Mouse (Mus musculus) embryonic facial prominence, embryonic 10.5 days (tissue): ENCODE results near the gene 1700029H14Rik. TPM values are rescaled to one million over a fixed set of nuclear protein-coding genes. Genes with fewer than 3 reads are reported as not detected.
A peak's percentile ranks its signal among the peaks of the same experiment; 100 is the strongest.

ENCODE experiments used
- DNase-seq: peaks from one replicate; pipeline ENCODE4 v3.0.0-alpha.2; 2017; ENCODE audit warnings: low spot score
- H3K27ac ChIP-seq: fragments of 300-500 bp; sonication (generic); replicated peaks from 2 replicates; pipeline ENCODE4 v1.5.1; 2016; ENCODE audit warnings: mild to moderate bottlenecking
- H3K27me3 ChIP-seq: fragments of 300-500 bp; sonication (generic); replicated peaks from 2 replicates; pipeline ENCODE4 v1.6.1; 2016; ENCODE audit warnings: low read depth, mild to moderate bottlenecking; ENCODE audit not compliant: poor library complexity, severe bottlenecking
- H3K36me3 ChIP-seq: fragments of 300-500 bp; sonication (generic); replicated peaks from 2 replicates; pipeline ENCODE4 v1.6.1; 2016; ENCODE audit warnings: mild to moderate bottlenecking, moderate library complexity
- H3K4me1 ChIP-seq: fragments of 300-500 bp; sonication (generic); 2 replicates; pipeline ENCODE4 v1.6.1; 2016
- H3K4me3 ChIP-seq: fragments of 300-500 bp; sonication (generic); 2 replicates; pipeline ENCODE4 v1.5.1; 2016; ENCODE audit warnings: mild to moderate bottlenecking, moderate library complexity
- H3K9me3 ChIP-seq: fragments of 300-500 bp; sonication (generic); 2 replicates; pipeline ENCODE4 v1.6.1; 2016; ENCODE audit warnings: mild to moderate bottlenecking
- WGBS: fragments of 180-500 bp; shearing (Covaris S2); methylation state at CpG from one replicate; pipeline ENCODE4 v1.1.7; 2016; 5-methylcytosine and 5-hydroxymethylcytosine counted together
- polyA plus RNA-seq: library from polyadenylated mRNA; unstranded; fragments of >200 nt; fragmentation: Nextera tagmentation; extraction: Ambion mirVana; gene quantifications from 2 replicates; pipeline ENCODE4 v1.2.1, GENCODE M21; 2016

The 1700029H14Rik gene
- polyA plus RNA-seq, 1 experiment from 2014 or later: not detected

DNA sequence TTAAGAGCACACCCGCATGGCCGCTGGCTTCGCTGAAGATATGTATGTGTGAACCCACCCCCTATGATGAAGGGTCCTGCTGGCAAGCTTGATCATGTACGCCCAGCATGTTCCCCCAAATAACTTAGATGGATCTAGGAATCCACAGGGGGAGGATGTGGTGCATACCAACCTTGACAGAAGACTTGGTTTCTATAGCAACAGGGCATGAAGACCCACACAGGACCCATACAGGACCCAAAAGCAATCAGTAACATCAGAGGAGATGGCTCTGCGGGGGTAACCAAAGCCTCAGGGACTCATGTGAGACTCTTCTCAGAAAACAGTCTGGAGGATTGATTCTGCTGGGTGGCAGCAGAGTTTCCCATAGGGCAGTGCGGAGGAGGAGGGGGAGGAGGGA, 29.0 kb upstream of the 1700029H14Rik start:
- DNase-seq: no peak
- 83% methylated on average over 6 of the region's 6 CpGs for WGBS
- H3K9me3 ChIP-seq: no peaks in the 10 kb centered on the region

GRCm38 (mm10) chr8:13589071-13589470, 26.8 kb upstream of the 1700029H14Rik start:
- no peak overlapping the region for H3K4me3 ChIP-seq
- no peak overlapping the region for H3K27ac ChIP-seq
- H3K27me3 ChIP-seq: no peaks in the 10 kb centered on the region
- 82% methylated on average over 6 of the region's 6 CpGs for WGBS
- no peaks in the 10 kb centered on the region for H3K9me3 ChIP-seq
- DNase-seq: no peak
- peaks cover 31% of the 10 kb centered on the region for H3K36me3 ChIP-seq
- H3K4me1 ChIP-seq: 0 out of 2 replicates have a peak, but pooled peaks cover 2% of the 10 kb centered on the region

More for the DNA sequence above, 29.0 kb upstream of the 1700029H14Rik start:
- no peak overlapping the region for H3K27ac ChIP-seq
- H3K4me3 ChIP-seq: no peak overlapping the region
- peaks cover 13% of the 10 kb centered on the region for H3K36me3 ChIP-seq
- no peaks in the 10 kb centered on the region for H3K4me1 ChIP-seq
- H3K27me3 ChIP-seq: no peaks in the 10 kb centered on the region

- Histone ChIP-seq H3K27me3 (no peaks in the 10 kb centered on the region), H3K4me3 (no peak overlapping the region), H3K36me3 (peaks cover 71% of the 10 kb centered on the region), H3K27ac (no peak overlapping the region), H3K4me1 (0 out of 2 replicates have a peak, but pooled peaks cover 4% of the 10 kb centered on the region), H3K9me3 (no peaks in the 10 kb centered on the region)
- DNase-seq: no peak
- WGBS: 79% methylated on average over 8 of the region's 8 CpGs
Observed at GRCm38 (mm10) chr8:13584652-13585051, 22.4 kb upstream of the 1700029H14Rik start.

DNA sequence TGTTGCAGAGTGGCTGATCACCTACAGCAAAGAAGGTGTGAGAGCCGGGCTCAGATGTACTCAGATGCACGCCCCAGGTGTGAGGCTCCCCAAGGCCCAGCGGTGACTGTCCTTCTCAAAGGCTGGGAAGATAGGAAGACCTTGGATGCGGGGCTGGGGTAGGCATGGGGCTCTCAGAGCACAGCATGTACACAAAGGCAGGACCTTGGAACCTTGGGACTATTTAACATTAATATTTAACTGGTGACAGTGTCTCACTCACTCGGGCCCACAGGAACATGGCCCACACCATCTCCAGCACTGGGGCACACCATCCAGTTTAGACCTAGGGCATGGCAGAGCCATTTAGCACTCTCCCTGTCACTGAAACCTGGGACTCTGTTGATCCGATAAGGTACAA, 15.6 kb upstream of the 1700029H14Rik start:
- Histone ChIP-seq H3K4me3 (no peak overlapping the region), H3K9me3 (no peaks in the 10 kb centered on the region), H3K4me1 (no peaks in the 10 kb centered on the region), H3K27ac (no peak overlapping the region), H3K27me3 (no peaks in the 10 kb centered on the region), H3K36me3 (peaks cover 83% of the 10 kb centered on the region)
- DNase-seq: no peak
- WGBS: 93% methylated on average over 6 of the region's 6 CpGs

DNA sequence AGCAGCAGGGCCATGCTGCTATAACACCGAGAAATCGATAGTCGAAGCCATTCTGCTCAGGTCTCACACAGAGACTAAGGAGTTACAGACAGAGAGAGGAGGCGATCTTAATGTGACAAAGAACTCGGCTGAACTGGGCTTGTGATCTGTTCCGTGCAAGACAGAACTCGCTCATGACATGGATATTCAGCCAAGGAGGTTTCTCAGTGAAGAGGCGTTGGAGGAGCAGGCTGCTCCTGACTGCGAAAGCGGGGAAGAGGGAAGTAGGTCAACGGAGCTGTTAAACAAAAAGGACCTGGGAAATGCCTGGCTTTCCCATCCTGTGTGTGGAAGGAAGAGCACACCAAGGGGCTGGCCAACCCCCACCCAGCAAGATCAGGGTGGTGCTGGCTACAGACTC, 9.7 kb upstream of the 1700029H14Rik start:
- no peak for DNase-seq
- H3K36me3 ChIP-seq: peaks cover 45% of the 10 kb centered on the region
- no peak overlapping the region for H3K4me3 ChIP-seq
- H3K27me3 ChIP-seq: no peaks in the 10 kb centered on the region
- no peak overlapping the region for H3K27ac ChIP-seq
- WGBS: 88% methylated on average over 11 of the region's 11 CpGs
- H3K4me1 ChIP-seq: 0 out of 2 replicates have a peak, but pooled peaks cover 5% of the 10 kb centered on the region
- H3K9me3 ChIP-seq: no peaks in the 10 kb centered on the region

DNA sequence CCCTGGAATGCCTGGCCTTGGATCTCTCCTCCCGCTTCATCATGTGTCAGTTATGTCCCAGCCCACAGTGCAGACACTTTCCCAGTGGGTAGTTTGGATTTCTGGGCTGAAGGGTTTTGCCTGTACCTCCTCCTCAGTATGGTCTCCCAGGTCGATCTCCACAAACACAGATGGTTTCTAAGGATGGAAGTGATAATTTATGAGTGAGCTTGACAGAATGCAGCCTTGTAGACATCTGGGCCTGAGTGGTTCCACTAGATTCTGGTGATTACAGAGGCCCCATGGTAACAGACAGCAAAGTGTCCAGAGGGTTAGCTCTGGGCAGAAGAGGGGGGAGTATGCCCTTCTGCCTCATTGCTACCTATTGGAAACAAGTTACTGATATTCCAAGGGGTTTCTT, 4.7 kb downstream of the 1700029H14Rik start:
- DNase-seq: no peak
- Histone ChIP-seq H3K9me3 (no peaks in the 10 kb centered on the region), H3K36me3 (no peaks in the 10 kb centered on the region), H3K27me3 (no peaks in the 10 kb centered on the region), H3K27ac (no peak overlapping the region), H3K4me3 (no peak overlapping the region), H3K4me1 (peaks cover 3% of the 10 kb centered on the region)
- 79% methylated on average over 2 of the region's 2 CpGs for WGBS

- Histone ChIP-seq H3K4me1 (peaks cover 9% of the 10 kb centered on the region; the same call in 1 of the 2 replicates), H3K27ac (no peak overlapping the region; the same call in 1 of the 2 replicates), H3K27me3 (no peaks in the 10 kb centered on the region), H3K4me3 (no peak overlapping the region), H3K36me3 (no peaks in the 10 kb centered on the region), H3K9me3 (no peaks in the 10 kb centered on the region)
- no peak for DNase-seq
- 93% methylated on average over 6 of the region's 6 CpGs for WGBS
Observed at GRCm38 (mm10) chr8:13551574-13551830, 10.8 kb downstream of the 1700029H14Rik start.

- Histone ChIP-seq H3K27me3 (no peaks in the 10 kb centered on the region), H3K36me3 (no peaks in the 10 kb centered on the region), H3K27ac (no peak overlapping the region; the same call in 1 of the 2 replicates), H3K9me3 (no peaks in the 10 kb centered on the region), H3K4me1 (peaks cover 9% of the 10 kb centered on the region; the same call in 1 of the 2 replicates), H3K4me3 (no peak overlapping the region)
- 59% methylated on average over 9 of the region's 9 CpGs for whole genome bisulfite sequencing
- peak; percentile 84 for DNase-seq
Observed at GRCm38 (mm10) chr8:13550718-13551573, 11.3 kb downstream of the 1700029H14Rik start.

GRCm38 (mm10) chr8:13548831-13549230, 13.4 kb downstream of the 1700029H14Rik start:
- H3K4me3 ChIP-seq: no peak overlapping the region
- H3K4me1 ChIP-seq: peaks cover 9% of the 10 kb centered on the region; the same call in 1 of the 2 replicates
- H3K27me3 ChIP-seq: no peaks in the 10 kb centered on the region
- peak overlapping the region; percentile 3; the same call in 1 of the 2 replicates for H3K27ac ChIP-seq
- 54% methylated on average over 9 of the region's 9 CpGs for WGBS
- DNase-seq: peak; percentile 36
- peaks cover 6% of the 10 kb centered on the region; the same call in 1 of the 2 replicates for H3K9me3 ChIP-seq
- no peaks in the 10 kb centered on the region for H3K36me3 ChIP-seq

DNA sequence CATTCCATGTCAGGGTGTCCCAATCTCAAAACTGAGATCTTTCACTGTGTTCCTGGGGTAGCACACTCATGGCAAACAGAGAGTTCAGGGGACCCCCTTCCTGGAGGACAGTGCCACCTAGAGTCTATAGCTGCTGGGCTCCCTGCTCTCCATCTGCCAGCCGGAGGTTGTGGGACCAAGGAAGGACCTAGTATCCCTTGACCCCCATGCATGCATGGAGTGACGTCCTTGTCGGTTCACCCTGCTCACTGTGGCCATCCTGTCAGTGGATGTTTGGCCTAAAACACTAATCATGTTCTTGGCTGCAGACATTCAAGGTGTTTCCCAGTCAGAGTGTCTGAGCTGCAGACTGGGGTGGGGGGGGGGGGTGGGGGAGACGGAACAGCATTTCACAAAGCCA, 14.0 kb downstream of the 1700029H14Rik start:
- peaks cover 6% of the 10 kb centered on the region; the same call in 1 of the 2 replicates for H3K9me3 ChIP-seq
- peaks cover 9% of the 10 kb centered on the region; the same call in 1 of the 2 replicates for H3K4me1 ChIP-seq
- H3K36me3 ChIP-seq: no peaks in the 10 kb centered on the region
- H3K27ac ChIP-seq: no peak overlapping the region
- no peak overlapping the region for H3K4me3 ChIP-seq
- DNase-seq: no peak
- 57% methylated on average over 4 of the region's 4 CpGs for WGBS
- H3K27me3 ChIP-seq: no peaks in the 10 kb centered on the region

GRCm38 (mm10) chr8:13546421-13546820, 15.8 kb downstream of the 1700029H14Rik start:
- H3K9me3 ChIP-seq: peaks cover 6% of the 10 kb centered on the region; the same call in 1 of the 2 replicates
- H3K27me3 ChIP-seq: no peaks in the 10 kb centered on the region
- no peak overlapping the region for H3K27ac ChIP-seq
- no peaks in the 10 kb centered on the region for H3K36me3 ChIP-seq
- peaks cover 7% of the 10 kb centered on the region; the same call in 1 of the 2 replicates for H3K4me1 ChIP-seq
- H3K4me3 ChIP-seq: no peak overlapping the region
- WGBS: 86% methylated on average over 4 of the region's 4 CpGs
- DNase-seq: no peak

DNA sequence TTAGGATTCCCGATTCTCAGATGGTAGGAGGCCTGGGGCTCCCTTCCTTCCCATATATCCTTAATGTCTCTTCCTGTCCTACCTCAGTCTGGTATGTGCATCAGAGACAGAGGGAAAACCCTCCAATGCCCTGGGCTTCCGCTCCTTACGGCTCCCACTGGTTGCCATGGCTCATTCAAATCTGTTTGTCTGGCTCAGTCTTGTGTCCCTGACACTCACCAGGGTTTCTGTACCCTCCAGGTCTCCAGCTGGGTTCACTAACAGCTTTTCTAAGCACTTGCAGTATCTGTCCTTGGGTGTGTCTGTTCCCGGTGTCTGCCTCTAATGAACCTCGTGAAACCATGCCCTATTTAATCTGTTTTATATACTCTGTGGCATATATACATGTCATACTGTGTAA, 20.7 kb downstream of the 1700029H14Rik start:
- no peaks in the 10 kb centered on the region for H3K27me3 ChIP-seq
- WGBS: 83% methylated on average over 5 of the region's 5 CpGs
- H3K9me3 ChIP-seq: peaks cover 6% of the 10 kb centered on the region; the same call in 1 of the 2 replicates
- H3K4me3 ChIP-seq: no peak overlapping the region
- H3K27ac ChIP-seq: no peak overlapping the region
- DNase-seq: no peak
- no peaks in the 10 kb centered on the region for H3K36me3 ChIP-seq
- no peaks in the 10 kb centered on the region for H3K4me1 ChIP-seq

DNA sequence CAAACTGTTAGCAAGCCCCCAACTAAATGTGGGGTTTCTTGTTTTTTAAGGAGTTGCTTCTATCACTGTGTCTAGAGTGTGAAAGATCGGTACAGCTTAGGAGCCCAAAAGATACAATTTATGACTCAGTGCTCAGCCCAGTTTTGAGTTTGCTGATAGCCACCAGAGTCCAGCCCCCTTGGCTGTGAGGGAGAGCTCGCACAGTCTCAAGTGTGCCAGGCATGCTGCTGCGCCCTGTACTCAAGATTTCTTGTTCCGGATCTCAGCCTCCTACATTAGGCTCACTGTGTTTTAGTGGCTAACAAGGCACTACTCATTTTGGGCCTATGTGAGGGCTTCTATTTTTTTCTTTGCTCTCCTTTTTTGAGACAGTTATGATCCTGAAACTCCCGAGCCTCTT, 22.1 kb downstream of the 1700029H14Rik start:
- peaks cover 5% of the 10 kb centered on the region; the same call in 1 of the 2 replicates for H3K9me3 ChIP-seq
- H3K4me3 ChIP-seq: no peak overlapping the region
- DNase-seq: no peak
- no peak overlapping the region for H3K27ac ChIP-seq
- H3K36me3 ChIP-seq: no peaks in the 10 kb centered on the region
- WGBS: 85% methylated on average over 5 of the region's 5 CpGs
- H3K27me3 ChIP-seq: no peaks in the 10 kb centered on the region
- H3K4me1 ChIP-seq: no peaks in the 10 kb centered on the region
